Mouse (Mus musculus) stomach, postnatal 0 days (tissue): ENCODE measurements at regions not wholly inside any gene's neighbourhood (a gene's known extent, or its start where the extent isn't known, plus 50 kb on each side); places are given as distances from the start of the nearest gene placed in this dataset.

ENCODE experiments used
- CTCF ChIP-seq: IDR thresholded peaks from 2 replicates; pipeline ENCODE4 v1.5.1; 2016; ENCODE audit warnings: antibody characterized with exemption, low read depth, mild to moderate bottlenecking, moderate library complexity
- EP300 ChIP-seq: optimal IDR thresholded peaks from 2 replicates; pipeline ENCODE3; 2016; ENCODE audit warnings: antibody characterized with exemption

DNA sequence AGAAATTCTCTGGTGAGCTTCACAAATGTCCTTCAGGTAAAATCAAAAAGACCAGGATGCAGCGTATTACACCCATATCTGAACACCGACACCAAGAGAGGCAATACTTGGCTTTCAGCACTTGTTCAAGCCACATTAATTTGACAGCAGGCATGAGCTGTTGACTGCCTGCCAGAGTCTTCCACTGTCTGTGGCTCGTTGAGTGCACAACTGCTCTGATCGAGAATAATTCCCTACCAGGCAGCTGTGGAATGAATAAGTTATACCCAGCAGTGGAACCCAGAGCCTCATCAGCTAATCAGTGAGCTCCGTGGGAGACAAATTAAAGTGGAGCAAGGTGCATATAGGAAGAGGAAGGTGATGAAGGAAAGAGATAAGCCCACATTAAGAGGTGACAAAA lies 475.3 kb upstream of the Ddx18 start:
- TF ChIP-seq CTCF (no peak), EP300 (no peak)
